Mouse (Mus musculus) neural tube, postnatal 0 days (tissue): ENCODE results near the gene P4ha2. TPM values are rescaled to one million over a fixed set of nuclear protein-coding genes. Genes with fewer than 3 reads are reported as not detected.

Experiments used
- polyA plus RNA-seq: library from polyadenylated mRNA; unstranded; fragments of >200 nt; fragmentation: Nextera tagmentation; extraction: Ambion mirVana; gene quantifications from 2 replicates; pipeline ENCODE4 v1.2.1, GENCODE M21; 2015

Gene P4ha2
- polyA plus RNA-seq, result 11.0 and 11.5 TPM in 2 replicates

DNA sequence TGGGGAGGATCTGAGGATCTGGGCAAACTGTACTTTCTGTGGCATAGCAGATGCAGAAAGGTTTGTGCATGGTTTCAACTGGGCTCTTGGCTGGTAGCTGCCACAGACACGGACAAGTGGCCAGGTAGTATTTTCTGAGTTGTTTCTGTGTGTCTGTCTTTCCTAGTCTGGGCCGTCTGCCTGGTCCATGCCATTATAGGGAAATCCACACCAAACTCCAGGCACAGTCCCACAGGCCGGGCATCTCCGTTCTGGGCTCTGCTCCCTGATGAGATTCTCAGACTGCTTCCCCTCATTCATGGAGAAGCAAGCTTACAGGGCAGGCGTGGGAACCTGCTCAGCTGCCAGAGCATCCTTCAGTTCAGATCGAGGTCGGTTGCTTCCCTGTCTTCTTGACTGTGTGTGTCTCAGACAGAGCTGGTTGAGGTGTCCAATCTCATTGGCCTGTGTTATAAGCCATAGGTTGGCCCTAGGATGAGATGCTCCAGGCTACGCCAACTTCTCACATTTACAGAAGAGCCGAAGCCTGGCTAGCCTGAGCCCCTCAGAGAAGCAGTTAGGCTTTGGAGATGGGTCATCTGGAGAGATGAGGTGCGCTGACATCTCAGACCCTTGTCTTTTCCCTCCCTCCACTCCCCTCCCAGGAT, at the start of gene P4ha2:
Gene P4ha2 (plus strand): TSS at position 51 of the 647 bp plus-strand sequence.

GRCm38 (mm10) chr11:54068520-54069371, 31.1 kb upstream of the P4ha2 start, which contains the start of gene Pdlim4:
Gene Pdlim4, minus strand, starts transcription at chr11:54069014.

Other genes with a start within 250 kb of the P4ha2 start
- 1.3 and 1.9 TPM in 2 replicates for gene Gm12216, start 240.8 kb upstream of the P4ha2 start, polyA plus RNA-seq
- 8.5 and 9.3 TPM in 2 replicates for gene Slc22a5, start 208.4 kb upstream of the P4ha2 start, polyA plus RNA-seq
- gene Slc22a21, start 119.8 kb upstream of the P4ha2 start, polyA plus RNA-seq, result 7.1 and 8.1 TPM in 2 replicates
- 12.3 and 13.7 TPM in 2 replicates for gene Slc22a4, start 72.0 kb upstream of the P4ha2 start, polyA plus RNA-seq
- gene Pdlim4, start 31.1 kb upstream of the P4ha2 start, polyA plus RNA-seq, result 54.9 and 60.9 TPM in 2 replicates
- not detected in 2 replicates for gene Csf2, start 149.6 kb downstream of the P4ha2 start, polyA plus RNA-seq
- not detected in 2 replicates for gene Il3, start 167.2 kb downstream of the P4ha2 start, polyA plus RNA-seq
- 61.5 and 69.2 TPM in 2 replicates for gene Acsl6, start 203.7 kb downstream of the P4ha2 start, polyA plus RNA-seq